Mouse (Mus musculus): ENCODE data around the gene Slc28a1.

DNA sequence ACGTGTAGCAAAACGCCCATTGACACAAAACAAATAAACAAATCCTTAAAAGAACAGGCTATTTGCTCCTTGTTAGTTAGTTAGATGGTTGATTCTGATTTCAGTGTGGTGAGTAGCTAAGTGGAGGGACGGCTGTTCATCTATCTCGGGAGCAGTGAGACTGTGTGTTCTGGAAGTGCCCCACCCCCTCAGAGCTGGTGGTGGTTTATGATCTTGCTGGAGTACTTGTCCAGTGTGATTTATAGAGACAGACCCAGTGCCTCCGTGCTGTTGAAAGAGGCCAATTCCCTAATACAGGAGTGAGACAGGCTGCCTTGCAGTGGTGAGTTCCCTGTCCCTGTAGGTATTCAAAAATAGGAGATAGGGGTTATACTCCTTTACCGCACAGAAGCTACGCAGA, 44.3 kb downstream of the Slc28a1 start:
- TF ChIP-seq CTCF (IDR thresholded peaks at IDR 0.05) (no peak), EP300 (IDR thresholded peaks at IDR 0.05) (no peak)
